Mouse (Mus musculus) urinary bladder, adult 18-20 months (tissue): Measurements from ENCODE around the gene Ccnd3.
A peak's percentile ranks its signal among the peaks of the same experiment; 100 is the strongest.
"Not testable (repeated sequence)": the region's sequence is repeated elsewhere in the genome, so short reads cannot be mapped to it uniquely, and the experiment has no call there.

Experiments used
- DNase-seq, 2 experiments: peaks; one replicate each; pipeline ENCODE4 v3.0.0; 2022; ENCODE audit warnings: low spot score in 2 of 2, mixed read lengths in 2 of 2

Ccnd3 gene

GRCm38 (mm10) chr17:47616652-47617051 is 111.8 kb downstream of the Ccnd3 start:
- no peak for DNase-seq

- no peak for DNase-seq
Observed at GRCm38 (mm10) chr17:47617605-47618307, 112.9 kb downstream of the Ccnd3 start.

- DNase-seq, result no peak
Observed at GRCm38 (mm10) chr17:47618556-47619311, 113.9 kb downstream of the Ccnd3 start.

GRCm38 (mm10) chr17:47622912-47623554 is 118.2 kb downstream of the Ccnd3 start:
- no peak for DNase-seq

- not testable (repeated sequence) for DNase-seq
Observed at GRCm38 (mm10) chr17:47624572-47624971, 119.7 kb downstream of the Ccnd3 start.

- no peak for DNase-seq
Observed at GRCm38 (mm10) chr17:47625088-47625487, 120.2 kb downstream of the Ccnd3 start.

GRCm38 (mm10) chr17:47626031-47626430 is 121.2 kb downstream of the Ccnd3 start:
- DNase-seq, result no peak

GRCm38 (mm10) chr17:47627791-47628190 is 122.9 kb downstream of the Ccnd3 start:
- no peak for DNase-seq

- DNase-seq, result peak; percentile 88 to 89
Observed at GRCm38 (mm10) chr17:47628851-47629676, 124.2 kb downstream of the Ccnd3 start.

- peak in 1 of 2 experiments; percentile 47 for DNase-seq
Observed at GRCm38 (mm10) chr17:47629717-47630677, 125.1 kb downstream of the Ccnd3 start.

- DNase-seq, result no peak
Observed at GRCm38 (mm10) chr17:47630678-47631065, 125.8 kb downstream of the Ccnd3 start, which contains the start of gene Usp49. Gene Usp49 (plus strand): TSS chr17:47630690.

- DNase-seq, result no peak
Observed at GRCm38 (mm10) chr17:47632181-47632840, 127.5 kb downstream of the Ccnd3 start.

GRCm38 (mm10) chr17:47633999-47634770 is 129.3 kb downstream of the Ccnd3 start:
- no peak for DNase-seq

- no peak for DNase-seq
Observed at GRCm38 (mm10) chr17:47642992-47643391, 138.1 kb downstream of the Ccnd3 start.

- DNase-seq, result peak; percentile 6 to 25
Observed at GRCm38 (mm10) chr17:47646683-47647082, 141.8 kb downstream of the Ccnd3 start.

GRCm38 (mm10) chr17:47648966-47649365 is 144.1 kb downstream of the Ccnd3 start:
- DNase-seq, result no peak
